Mouse (Mus musculus) heart, adult 2 months (tissue): ENCODE data around the gene Katnbl1. TPM values are rescaled to one million over a fixed set of nuclear protein-coding genes. Genes with fewer than 3 reads are reported as not detected.

ENCODE experiments used
- DNase-seq, 2 experiments: peaks; one replicate each; pipeline ENCODE4 v3.0.0; 2021
- H3K27ac ChIP-seq: fragments of 200-600 bp; 2 replicates; pipeline ENCODE4 v1.8.1; 2022
- H3K27me3 ChIP-seq: fragments of 200-500 bp; 2 replicates; pipeline ENCODE4 v1.6.1; 2012; ENCODE audit warnings: mild to moderate bottlenecking, low read length, inconsistent platforms, mixed read lengths; ENCODE audit not compliant: control insufficient read depth, insufficient read depth
- H3K36me3 ChIP-seq: fragments of 200-500 bp; 2 replicates; pipeline ENCODE4 v1.6.1; 2012; ENCODE audit warnings: low read length, inconsistent platforms; ENCODE audit not compliant: control insufficient read depth, insufficient read depth
- H3K4me1 ChIP-seq: fragments of 200-500 bp; 2 replicates; pipeline ENCODE4 v1.6.1; 2011; ENCODE audit warnings: low read length; ENCODE audit not compliant: control insufficient read depth, insufficient read depth
- H3K4me3 ChIP-seq: fragments of 200-600 bp; 2 replicates; pipeline ENCODE4 v1.8.1; 2022
- H3K79me2 ChIP-seq: fragments of 200-500 bp; replicated peaks from 2 replicates; pipeline ENCODE4 v1.6.1; 2012; ENCODE audit warnings: mild to moderate bottlenecking, inconsistent platforms, low read length, moderate library complexity, mixed read lengths; ENCODE audit not compliant: control insufficient read depth, insufficient read depth
- H3K9ac ChIP-seq: fragments of 200-500 bp; 2 replicates; pipeline ENCODE4 v1.6.1; 2012; ENCODE audit warnings: low read depth, mild to moderate bottlenecking, control low read depth, inconsistent platforms, low read length, mixed read lengths
- CTCF ChIP-seq: fragments of 200-600 bp; IDR thresholded peaks from 2 replicates; pipeline ENCODE4 v1.8.1; 2022; ENCODE audit warnings: antibody characterized with exemption, mild to moderate bottlenecking, moderate library complexity
- EP300 ChIP-seq: fragments of 200-500 bp; IDR thresholded peaks from 2 replicates; pipeline ENCODE4 v1.6.1; 2011; ENCODE audit warnings: low read depth, low read length, control low read depth; ENCODE audit not compliant: insufficient read depth
- POLR2A ChIP-seq: fragments of 200-500 bp; IDR thresholded peaks from 2 replicates; pipeline ENCODE4 v1.6.1; 2011; ENCODE audit warnings: mild to moderate bottlenecking, low read depth, low read length, control low read depth; ENCODE audit not compliant: insufficient read depth
- WGBS: fragments of 180-500 bp; shearing (Covaris S2); methylation state at CpG from one replicate; pipeline ENCODE4 v1.1.7; 2018; 5-methylcytosine and 5-hydroxymethylcytosine counted together
- intact Hi-C: fragments of 180-260 bp; cut with DNase I; formaldehyde crosslinking; loops from one replicate; pipeline ENCODE4 v1.15.1; 2025
- polyA plus RNA-seq: library from polyadenylated mRNA; depleted of rRNA; stranded (reverse); fragments of >200 nt; gene quantifications from 2 replicates; pipeline ENCODE4 v1.2.3, GENCODE M21; 2012
- total RNA-seq, 2 experiments: library from RNA; stranded (reverse); gene quantifications; 2 replicates each; pipeline ENCODE4 v1.2.3; 2021

Katnbl1 gene
- total and polyA plus RNA-seq, 3 experiments: 1.2 to 4.4 (median 3.9) TPM

DNA sequence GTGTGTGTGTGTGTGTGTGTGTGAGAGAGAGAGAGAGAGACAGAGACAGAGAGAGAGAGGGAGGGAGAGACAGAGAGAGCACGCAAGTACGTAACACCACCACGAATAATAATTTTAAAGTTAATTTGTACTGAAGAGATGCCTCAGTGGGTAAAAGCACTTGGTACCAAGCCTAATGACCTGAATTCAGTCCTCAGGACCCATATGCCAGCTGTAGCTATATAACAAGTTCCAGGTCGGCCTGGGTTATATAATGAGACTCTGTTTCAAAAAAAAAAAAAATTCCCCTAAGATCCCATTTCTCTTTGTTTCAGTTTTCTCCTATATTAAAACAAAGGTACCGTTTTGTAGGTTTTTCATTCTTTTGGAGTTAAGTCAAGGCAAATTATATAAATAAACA lies 11.8 kb downstream of the Katnbl1 start:
- intact Hi-C loops: no loop called here
- peaks cover 1% of the 10 kb centered on the region; the same call in 1 of the 2 replicates for H3K4me1 ChIP-seq
- H3K9ac ChIP-seq: no peak overlapping the region
- H3K4me3 ChIP-seq: no peak overlapping the region
- H3K36me3 ChIP-seq: no peaks in the 10 kb centered on the region; the same call in 1 of the 2 replicates
- H3K27ac ChIP-seq: no peak overlapping the region
- no peaks in the 10 kb centered on the region for H3K27me3 ChIP-seq
- 86% methylated on average over 5 of the region's 5 CpGs for WGBS
- TF ChIP-seq POLR2A (no peak), CTCF (no peak), EP300 (no peak)
- H3K79me2 ChIP-seq: peaks cover 4% of the 10 kb centered on the region
- DNase-seq: no peak

- no peak for TF ChIP-seq POLR2A
- TF ChIP-seq EP300: no peak
- TF ChIP-seq CTCF: no peak
- intact Hi-C loops: no loop called here
- Histone ChIP-seq H3K36me3 (peaks cover under 1% of the 10 kb centered on the region), H3K27ac (no peak overlapping the region), H3K4me3 (no peak overlapping the region), H3K27me3 (no peaks in the 10 kb centered on the region), H3K4me1 (peaks cover 1% of the 10 kb centered on the region), H3K9ac (no peak overlapping the region), H3K79me2 (peaks cover 4% of the 10 kb centered on the region)
- 83% methylated on average over 4 of the region's 4 CpGs for WGBS
- no peak for DNase-seq
Observed at GRCm38 (mm10) chr2:112391346-112392000, 12.5 kb downstream of the Katnbl1 start.

DNA sequence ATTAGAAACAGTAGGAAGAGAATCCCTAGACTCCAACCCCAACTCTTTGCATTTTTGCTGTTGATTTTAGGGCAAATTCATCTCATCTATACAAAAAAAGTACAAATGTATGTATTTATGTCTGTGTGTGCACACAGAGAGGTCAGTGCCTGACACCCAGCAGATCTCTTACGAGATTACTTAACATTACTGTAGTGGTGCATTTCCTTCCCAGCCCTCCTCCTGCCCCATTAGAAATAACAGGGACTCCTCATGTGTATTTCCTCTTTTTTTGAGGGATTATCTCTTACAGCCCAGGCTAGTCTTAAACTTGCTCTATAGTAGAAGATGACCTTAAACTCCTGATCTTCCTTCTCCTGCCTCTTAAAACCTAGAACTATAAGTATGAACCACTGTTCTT lies 13.7 kb downstream of the Katnbl1 start:
- no peak overlapping the region for H3K4me3 ChIP-seq
- 54% methylated on average over 1 of the region's 1 CpGs for WGBS
- TF ChIP-seq CTCF (no peak), POLR2A (no peak), EP300 (no peak)
- peaks cover 1% of the 10 kb centered on the region for H3K4me1 ChIP-seq
- no peak overlapping the region for H3K27ac ChIP-seq
- H3K27me3 ChIP-seq: no peaks in the 10 kb centered on the region
- intact Hi-C loops: no loop called here
- H3K79me2 ChIP-seq: peaks cover 4% of the 10 kb centered on the region
- H3K36me3 ChIP-seq: peaks cover 4% of the 10 kb centered on the region
- no peak overlapping the region for H3K9ac ChIP-seq
- no peak for DNase-seq

DNA sequence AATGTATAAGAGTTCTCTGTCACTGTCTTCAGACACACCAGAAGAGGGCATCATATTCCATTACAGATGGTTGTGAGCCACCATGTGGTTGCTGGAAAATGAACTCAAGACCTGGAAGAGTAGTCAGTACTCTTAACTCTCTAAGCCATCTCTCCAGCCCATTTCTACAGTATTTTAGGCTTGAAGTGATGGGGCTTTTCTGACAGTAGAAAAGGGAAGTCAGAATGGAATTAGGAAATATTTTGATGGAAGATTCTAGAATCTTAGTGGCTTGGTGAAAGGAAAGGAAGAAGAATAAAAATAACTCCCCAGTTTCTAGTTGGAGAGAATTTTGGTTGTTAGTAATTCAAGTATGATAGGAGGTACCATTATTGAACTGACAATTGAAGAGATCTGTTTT lies 14.9 kb downstream of the Katnbl1 start:
- Histone ChIP-seq H3K4me1 (peaks cover 1% of the 10 kb centered on the region), H3K27me3 (no peaks in the 10 kb centered on the region), H3K4me3 (no peak overlapping the region), H3K79me2 (peaks cover 3% of the 10 kb centered on the region), H3K9ac (no peak overlapping the region), H3K27ac (no peak overlapping the region), H3K36me3 (peaks cover 4% of the 10 kb centered on the region)
- intact Hi-C loops: no loop called here
- no peak for DNase-seq
- TF ChIP-seq POLR2A: no peak

- peaks cover 1% of the 10 kb centered on the region for H3K4me1 ChIP-seq
- H3K27ac ChIP-seq: no peak overlapping the region
- TF ChIP-seq CTCF (no peak), EP300 (no peak), POLR2A (no peak)
- intact Hi-C loops: no loop called here
- H3K27me3 ChIP-seq: no peaks in the 10 kb centered on the region
- no peak overlapping the region for H3K9ac ChIP-seq
- WGBS: 23% methylated on average over 1 of the region's 1 CpGs
- H3K4me3 ChIP-seq: no peak overlapping the region
- peaks cover 4% of the 10 kb centered on the region for H3K36me3 ChIP-seq
- DNase-seq: no peak
- H3K79me2 ChIP-seq: peaks cover 1% of the 10 kb centered on the region; the same call in 1 of the 2 replicates
Observed at GRCm38 (mm10) chr2:112396649-112397048, 17.6 kb downstream of the Katnbl1 start.

DNA sequence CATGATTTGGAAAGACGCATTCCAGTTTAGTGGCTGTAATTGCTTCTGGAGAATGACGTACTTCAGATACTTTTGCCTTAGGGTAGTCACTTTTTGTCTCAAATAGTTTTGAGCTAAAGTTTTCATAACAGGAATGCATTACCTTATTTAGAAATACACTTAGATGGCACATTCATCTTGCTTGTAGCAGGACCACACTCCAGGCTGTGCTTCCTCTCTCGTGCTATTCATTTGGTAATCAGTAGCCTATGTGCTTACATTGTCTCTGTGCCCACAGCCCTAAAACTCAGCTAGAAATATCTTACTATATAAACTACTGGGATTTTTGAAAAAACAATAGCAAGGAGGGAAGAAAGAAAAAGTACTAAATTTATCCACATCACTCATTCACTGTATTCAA lies 28.0 kb downstream of the Katnbl1 start:
- H3K27ac ChIP-seq: no peak overlapping the region
- H3K36me3 ChIP-seq: no peaks in the 10 kb centered on the region; the same call in none of the 2 replicates

More for the DNA sequence above, 28.0 kb downstream of the Katnbl1 start:
- 79% methylated on average over 3 of the region's 3 CpGs for WGBS
- Histone ChIP-seq H3K4me3 (no peak overlapping the region), H3K9ac (no peak overlapping the region), H3K4me1 (no peaks in the 10 kb centered on the region), H3K27me3 (no peaks in the 10 kb centered on the region), H3K79me2 (no peaks in the 10 kb centered on the region)
- no peak for TF ChIP-seq POLR2A
- intact Hi-C loops: no loop called here
- no peak for DNase-seq
